Mouse (Mus musculus) frontal cortex, adult 2 months (tissue): ENCODE results near the gene Fut8. TPM values are rescaled to one million over a fixed set of nuclear protein-coding genes. Genes with fewer than 3 reads are reported as not detected.

ENCODE experiments used
- DNase-seq, 2 experiments: peaks; one replicate each; pipeline ENCODE4 v3.0.0; 2022; ENCODE audit warnings: low spot score in 1 of 2; ENCODE audit errors: extremely low spot score in 1 of 2
- polyA plus RNA-seq: library from polyadenylated mRNA; depleted of rRNA; stranded (reverse); fragments of >200 nt; gene quantifications from 2 replicates; pipeline ENCODE4 v1.2.3, GENCODE M21; 2012; rRNA removed

The Fut8 gene
- 25.8 and 29.8 TPM in 2 replicates for polyA plus RNA-seq

DNA sequence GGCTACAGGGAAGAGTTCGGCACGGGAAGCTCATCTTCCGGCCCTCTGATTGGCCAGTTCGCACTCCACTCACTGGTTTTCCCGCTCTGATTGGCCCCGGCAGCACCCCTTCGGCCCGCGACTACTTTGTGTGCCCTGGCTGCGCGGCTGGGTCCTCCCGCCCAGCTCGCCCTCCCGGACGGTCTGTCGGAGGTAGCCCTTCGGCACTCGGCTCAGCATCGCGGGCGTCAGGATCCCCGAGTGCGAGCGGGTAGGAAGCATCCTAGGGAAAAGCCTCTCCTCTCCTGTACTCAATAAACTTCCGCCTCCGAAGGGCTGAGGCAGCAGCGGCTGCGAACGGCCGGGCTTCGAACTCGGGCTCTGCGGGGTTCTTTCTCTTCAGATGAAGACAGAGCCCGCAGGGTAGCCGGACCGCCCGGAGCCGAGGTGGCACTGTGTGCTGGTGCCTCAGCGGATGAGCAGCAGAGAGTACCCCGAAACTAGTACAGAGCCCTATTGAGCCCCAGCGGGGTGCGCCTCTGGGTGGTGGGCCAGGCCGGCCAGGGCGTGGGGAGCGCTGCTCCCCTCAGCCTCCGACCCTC is at the start of gene Fut8:
Gene Fut8 (plus strand): TSS at position 176 of the 581 bp plus-strand sequence.
- peak; percentile 80 to 88 for DNase-seq

DNA sequence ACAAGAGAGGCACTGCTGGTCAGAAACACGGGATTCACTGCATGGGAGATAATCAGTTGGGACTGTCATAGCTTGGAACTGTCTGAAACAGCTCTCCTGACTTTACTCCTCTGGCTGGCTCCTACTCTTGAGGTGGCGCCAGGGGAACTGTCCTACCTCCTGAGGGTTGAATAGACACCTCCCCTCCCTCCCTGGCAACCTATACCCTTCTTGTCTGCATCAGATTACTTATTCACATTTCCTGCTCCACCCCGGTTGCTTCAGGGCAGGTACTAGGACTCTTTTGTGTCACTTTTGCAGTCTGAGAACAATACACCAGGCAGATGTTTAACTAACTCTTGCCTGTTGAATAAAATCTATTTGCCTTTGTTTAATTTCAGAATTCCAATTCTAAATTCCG is 48.8 kb upstream of the Fut8 start:
- no peak for DNase-seq

DNA sequence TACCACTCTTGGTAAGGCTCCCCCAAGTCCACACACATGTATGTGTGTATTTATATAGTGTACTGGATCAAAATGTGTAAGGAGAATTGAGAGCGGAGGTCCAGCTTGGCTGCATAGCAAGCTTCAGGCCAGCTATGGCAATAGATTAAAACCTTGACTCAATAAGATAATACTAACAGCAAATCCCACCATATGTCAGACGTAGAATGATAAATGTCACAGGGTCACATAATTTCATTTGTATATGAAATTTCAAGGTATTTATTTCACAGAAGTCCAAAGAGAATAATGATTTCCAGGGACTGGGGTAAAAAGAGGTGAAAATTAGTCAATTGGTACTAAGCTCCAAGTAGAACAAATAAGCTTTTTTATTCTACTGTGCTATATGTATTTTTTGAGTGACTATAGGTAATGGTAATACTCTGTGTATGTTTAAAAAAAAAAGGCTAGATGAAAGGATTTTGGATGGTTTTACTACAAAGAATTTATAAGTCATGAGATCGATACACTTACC is 47.9 kb upstream of the Fut8 start:
- no peak for DNase-seq

DNA sequence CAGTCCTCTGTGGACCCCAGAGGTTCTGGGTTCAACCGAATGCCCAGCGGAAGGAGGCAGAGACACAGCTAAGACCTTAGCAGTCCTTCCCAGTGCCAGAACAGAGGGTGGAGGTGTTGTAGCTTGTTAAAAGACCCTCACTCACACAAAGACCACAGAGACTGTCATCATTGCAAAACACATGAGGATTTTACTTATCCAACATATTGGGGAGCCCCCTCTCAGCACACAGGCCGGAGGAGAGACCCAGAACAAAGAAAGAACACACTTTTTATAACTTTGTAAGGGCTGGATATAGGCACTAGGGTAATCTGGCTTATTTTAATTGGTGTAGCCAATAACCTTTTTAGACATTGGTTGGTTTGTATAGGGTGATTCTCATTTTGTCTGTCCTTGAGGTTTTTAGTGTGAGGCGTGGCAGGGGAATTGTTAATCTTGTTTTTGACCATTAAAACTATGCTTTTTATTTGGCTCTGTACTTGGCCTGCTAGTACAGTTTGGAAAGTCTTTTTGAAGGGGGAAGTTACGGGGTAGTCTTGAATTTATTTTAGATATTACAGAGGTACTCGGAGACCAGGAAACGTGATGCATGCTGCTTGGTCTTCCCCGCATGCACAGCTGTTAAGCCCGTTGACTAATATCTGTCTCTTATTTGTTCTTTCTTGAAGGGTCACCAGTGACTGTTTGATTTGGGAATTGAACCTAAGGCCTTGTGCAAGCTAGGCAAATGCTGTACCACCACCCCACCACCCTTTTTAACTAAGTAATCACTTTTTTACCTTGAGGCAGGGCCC is 46.2 kb upstream of the Fut8 start:
- DNase-seq = no peak

DNA sequence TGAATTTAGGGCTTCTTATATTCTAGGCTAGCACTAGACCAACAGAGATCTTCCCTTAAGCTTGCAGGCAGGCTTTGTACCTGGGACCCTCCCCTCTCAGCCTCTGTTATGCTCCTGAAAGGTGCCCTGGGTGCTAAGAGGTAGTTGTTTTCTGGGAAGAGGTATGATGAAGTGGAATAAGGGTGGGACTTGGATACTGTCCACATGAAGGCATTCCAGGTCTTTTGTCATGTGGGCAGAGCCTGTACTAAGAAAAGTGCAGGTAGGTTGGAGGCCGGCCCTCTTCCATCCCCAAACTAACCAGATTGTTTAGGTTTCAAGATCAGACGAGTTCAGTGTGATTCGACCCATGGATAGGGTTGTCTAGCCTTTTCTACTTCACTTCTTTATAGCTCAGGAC is 45.2 kb upstream of the Fut8 start:
- DNase-seq = no peak

DNA sequence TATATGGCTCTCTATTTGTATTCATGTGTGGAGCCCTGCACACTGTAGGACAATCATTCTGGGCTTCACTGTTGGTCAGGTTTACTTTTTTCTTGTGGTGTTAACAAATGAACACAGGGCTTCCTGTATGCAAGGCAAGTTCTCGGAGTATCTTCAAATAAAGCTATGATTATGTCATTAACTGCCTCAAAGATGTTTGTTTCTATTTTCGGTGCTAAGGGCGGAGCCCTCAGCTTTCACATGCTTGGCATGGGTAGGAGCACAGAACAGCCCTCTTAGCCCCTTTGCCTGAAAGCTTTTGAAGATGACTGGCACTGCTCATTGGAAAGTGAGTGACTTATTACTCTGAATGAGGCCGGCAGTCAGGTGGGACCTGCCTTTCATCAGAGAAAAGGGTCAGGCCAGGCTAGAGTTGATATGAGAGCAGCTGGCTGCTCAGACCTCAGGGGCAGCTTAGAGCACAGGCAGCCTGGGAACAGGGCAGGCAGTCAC is 44.7 kb upstream of the Fut8 start:
- DNase-seq = no peak

DNA sequence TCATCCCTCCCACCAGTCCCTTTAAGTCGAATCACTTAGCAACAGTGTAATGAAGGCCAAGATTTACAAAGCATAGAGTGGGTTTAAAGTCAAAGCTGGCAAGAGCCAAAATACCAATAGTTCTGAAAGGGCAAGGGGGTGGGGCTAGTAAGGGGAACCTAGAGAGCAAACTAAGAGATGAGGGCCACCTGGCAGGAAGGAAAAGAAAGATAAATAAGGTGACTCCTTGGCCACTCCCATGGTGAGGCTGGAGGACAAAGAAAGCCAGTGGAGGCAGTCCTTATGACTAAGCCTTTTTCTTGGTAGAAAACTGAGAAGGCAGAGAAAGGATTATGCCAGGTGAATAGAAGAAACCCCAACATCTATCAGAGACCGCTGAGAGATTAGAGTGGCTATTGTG is 42.9 kb upstream of the Fut8 start:
- DNase-seq = no peak

DNA sequence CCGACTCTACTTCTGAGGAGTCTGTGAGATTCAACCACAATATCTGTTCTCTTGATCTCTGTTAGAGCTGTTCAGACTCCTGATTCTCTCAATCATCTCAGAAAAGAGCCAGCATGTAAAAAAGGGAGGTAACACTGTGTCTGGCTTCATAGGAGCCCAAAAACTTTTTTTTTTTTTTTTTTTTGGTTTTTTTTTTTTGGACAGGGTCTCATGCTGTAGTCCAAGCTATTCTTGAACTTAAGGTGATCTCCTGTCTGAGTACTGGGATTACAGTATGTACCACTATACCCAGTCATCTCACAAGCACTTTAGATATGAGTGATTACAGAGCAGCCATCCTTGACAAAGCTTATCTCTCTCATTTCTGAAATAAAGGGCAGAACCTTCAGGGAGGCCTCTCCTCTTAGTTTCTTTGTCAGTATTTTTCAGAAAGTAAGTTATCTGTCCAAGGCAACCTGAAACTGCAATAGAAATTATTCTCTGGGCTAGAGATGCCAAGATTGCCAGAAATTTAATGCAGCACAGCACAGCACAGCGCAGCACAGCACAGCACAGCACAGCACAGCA is 41.3 kb upstream of the Fut8 start:
- no peak for DNase-seq

DNA sequence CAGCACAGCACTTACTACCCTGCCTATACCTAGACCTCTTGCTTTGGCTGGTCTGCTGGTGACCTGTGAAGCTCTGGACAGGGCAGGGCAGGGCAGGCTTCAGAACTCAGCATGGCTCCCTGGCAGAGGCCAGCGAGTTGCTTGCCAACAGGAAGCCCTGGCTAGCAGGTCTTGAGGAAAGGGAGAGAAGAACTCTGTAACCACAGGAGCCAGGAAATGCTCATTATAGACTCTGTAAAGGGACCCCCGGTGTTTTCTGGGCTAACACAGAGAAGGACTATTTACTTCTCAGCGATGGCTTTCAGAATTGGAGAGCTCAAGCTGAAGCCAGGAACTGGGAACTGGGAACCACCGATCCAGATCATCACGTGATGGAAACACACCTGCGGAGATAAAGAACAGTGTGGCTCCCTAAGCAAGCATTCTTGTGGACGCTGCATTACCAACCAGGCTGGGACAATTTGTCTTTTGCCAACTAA is 40.8 kb upstream of the Fut8 start:
- peak in 1 of 2 experiments; percentile 2 for DNase-seq

DNA sequence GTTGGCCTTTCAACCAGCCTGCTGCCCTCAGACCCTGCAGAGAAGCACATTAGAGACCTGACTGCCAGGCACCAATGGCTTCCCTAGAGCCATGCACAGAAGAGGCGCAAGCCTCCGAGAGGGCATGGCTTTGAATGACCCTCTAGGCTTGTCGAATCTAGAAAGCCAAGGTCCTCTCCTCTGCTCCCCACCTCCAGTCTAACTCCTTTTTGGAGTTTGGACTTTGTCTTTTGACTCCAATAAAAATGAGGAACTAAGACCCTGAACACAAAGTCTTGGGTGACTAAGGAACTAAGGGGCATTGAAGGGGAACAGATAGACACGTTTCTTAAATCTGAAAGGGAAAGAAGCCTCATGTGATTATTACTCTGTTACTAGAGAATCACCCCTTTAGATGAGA is 39.7 kb upstream of the Fut8 start:
- DNase-seq = no peak

DNA sequence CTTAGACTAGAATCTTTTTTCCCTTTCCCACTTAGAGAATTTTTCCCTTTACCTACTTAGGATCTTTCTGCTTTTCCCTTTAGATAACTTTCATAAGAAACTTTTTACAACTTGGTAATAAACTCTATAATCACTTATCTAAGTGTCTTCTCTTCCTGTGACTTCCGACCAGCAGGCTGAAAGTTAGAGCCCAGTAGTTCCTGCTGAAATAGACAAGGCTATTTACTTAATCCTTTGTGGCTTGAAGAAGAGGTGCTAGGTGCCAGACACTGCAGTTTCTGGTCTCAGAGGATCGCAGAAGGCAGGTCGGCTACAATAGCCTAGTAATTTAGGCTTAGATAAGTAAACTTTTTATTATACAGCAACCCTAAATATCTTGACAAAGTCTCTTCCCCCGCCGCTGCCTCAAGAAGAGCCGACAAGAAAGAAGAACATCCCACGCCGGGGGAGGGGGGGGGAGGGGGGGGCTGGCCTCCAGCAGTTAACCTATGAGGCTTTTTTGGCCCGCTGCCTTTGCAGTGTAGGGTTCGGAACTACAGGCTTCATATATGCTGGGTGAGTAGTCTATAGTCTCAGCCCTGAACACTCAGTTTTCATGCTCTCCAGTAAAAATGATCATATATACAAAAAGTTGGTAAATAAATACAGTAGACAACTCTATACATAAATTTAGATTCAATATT is 36.3 kb upstream of the Fut8 start:
- no peak for DNase-seq

DNA sequence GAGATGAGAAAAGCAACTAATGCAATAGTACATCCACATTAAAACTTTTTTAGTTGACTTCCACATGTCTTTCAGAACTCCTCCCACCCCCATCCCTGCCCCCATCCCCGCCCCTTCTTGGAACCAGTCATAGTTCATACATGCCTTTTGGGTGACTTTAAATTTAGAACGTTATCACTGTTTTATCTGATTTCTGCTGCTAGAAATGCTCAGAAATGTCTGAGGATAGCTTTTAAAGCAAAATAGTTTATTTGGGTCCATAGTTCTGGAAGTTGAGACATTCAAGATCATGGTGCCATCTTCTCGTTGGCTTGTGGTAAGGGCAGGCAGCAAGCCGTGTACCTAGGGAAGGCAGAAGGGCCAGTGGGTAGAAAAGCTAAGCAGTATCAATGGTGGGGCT is 34.8 kb upstream of the Fut8 start:
- DNase-seq = no peak

DNA sequence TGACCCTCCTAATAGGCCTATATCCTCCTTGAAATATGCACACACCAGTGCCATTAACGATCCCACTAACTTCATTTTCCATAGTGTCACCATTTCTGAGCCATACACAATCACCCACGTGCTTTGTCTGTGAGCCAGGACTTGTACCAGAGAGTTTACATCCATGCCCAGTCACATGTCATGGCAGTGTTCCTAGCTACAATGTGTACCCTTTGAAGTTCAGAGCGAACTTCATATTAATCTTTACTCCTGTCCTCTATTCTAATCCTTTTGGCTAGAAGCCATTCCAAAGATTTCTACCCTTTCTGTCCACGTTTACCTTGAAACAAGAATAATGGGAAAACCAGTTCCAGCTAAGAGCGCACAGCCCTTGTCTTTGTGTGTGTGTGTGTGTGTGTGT is 31.1 kb upstream of the Fut8 start:
- DNase-seq = no peak

DNA sequence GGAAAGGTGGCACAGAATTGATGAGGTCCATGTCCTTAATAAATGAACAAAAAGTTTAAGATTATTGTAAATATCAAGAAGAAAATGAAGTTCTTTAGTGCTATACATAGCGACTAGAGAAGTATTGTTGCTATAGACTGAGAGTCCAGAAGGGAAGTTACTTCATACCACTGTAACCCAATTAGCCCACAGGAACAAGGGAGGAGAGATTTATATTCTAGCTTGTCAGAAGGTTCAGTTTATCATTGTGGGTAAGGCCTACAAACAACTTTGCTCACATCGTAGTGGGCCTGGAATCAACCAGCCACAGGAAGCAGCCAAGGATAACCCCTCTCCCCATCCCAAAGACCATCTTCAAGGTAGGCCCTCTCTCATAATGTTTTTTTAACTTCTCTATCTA is 29.9 kb upstream of the Fut8 start:
- no peak for DNase-seq

DNA sequence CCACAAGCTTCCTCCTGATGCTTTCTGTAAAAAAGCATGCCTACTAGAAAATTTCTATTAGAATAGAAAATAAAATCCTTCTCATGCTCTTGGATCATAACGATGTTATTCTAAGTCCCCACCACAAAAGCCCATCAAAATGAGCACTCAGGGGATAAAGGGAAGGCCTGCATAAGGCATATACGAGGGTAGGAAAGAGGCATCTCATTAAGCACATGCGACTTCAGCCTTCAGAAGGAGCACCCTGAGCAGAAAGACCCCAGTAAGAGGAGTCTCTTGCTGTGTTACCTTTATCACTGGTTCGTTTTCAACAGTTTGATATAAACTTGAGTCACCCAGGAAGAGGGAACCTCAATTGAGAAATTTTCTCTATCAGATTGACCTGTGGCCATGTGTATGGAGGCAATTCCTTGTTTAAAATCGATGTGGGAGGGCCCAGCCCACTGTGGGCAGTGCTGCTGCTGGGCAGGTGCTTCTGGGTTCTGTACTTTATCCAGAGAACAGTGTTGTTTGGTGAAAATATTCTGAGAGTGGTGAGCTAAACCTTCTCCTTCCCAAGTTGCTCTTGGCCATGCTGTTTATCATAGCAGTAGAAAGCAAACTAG is 29.2 kb upstream of the Fut8 start:
- no peak for DNase-seq

DNA sequence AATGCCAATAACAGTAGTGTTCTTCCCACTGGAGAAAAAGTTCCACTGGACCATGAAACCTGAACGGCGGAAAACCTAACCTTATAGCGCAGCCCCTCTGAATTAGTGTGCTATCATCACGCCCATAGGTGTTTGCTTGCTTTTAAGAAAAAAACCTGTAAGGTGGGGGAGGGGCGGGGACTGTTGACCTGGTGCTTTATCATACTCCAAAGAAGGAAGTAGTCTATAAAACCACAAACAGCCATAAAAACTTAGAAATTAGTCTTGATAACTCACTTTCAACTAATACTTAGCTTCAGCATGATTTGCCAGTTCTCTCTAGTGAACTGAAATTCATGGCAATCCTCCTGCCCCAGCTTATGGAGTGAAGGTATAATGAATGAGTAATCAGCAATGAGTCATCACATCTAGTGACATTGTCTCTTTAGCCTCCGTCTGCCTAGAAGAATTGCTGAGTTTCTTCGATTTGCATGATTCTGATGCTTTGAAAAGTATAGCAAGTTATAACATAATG is 26.2 kb upstream of the Fut8 start:
- DNase-seq = no peak

DNA sequence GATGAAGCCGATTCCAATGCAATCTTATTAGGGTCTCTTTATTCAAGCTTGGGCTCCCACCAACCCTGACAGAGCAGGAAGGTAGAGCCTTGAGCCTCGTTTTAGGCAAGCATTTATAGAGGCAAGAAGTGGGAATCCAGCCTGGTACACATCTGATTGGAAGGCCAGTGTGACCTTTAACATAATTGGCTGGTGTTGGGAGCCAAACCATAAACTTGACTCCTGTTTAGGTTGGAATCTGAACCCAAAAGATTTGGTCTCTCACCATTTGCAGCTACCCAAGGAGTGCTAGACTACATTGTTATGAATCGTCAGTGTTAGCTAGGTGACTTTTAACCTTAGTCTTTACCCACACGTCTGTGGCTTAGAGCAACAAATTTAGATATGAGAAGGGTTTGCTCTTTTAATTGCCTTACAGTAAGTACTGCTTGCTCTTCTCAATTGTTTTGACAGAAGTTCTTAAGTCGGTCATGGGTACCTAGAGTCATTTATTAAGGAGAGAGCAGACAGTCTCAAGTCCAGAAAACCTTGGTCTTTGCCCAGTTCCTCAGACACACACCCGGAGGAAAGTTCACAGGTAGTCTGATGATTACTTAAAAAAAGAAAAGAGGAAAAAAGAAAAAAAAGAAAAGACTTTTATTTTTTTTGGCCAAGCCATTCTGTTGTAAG is 23.9 kb upstream of the Fut8 start:
- DNase-seq = no peak

DNA sequence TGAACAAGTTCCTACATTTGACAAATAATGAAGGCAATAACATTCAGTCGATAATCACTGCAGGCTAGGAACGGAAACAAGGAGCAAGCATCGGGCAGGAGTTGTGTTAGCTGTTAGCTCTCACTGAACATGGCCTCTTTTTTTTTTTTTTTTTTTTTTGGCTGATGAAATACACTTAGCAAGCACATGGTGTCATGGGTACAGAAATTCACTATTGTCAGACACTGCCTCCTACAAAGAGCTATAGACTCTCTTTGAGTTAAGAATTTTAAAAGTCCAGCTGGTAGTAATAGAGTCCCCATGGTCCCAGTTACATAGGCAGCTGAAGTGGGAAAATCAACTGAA is 23.4 kb upstream of the Fut8 start:
- no peak for DNase-seq

DNA sequence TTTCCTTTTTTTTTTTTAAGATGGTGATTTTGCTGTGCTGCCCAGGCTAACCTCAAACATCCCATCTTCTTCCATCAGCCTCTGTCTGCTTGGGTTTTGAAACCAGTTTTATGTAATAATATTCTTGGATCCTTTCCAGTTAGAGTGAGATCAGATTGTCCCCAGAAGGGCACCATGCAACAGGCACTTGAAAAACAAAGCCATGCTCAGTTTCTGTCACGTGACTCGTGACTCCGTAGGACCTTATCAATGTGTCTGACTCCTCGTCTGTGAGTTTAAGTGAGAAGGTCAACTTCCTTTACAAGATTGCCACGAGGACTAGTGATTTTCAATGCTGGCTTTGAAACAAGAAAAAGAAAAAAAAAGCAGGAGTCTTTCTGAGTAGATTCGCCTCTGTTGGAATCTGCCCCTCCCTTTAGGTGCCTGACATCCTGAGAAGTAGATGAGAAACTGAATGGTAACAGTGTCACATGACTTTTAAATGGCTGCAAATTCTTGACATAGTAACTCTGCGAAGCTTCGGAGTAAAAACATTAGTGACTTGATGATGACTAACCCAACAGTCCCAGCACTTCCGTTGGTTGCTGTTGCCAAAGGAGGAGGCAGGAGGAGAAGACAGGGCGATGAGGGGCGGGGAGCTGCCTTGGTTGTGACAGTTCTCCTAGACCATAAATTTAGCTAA is 21.3 kb upstream of the Fut8 start:
- DNase-seq = no peak
